Mouse (Mus musculus): Measurements from ENCODE around the gene Lipc. TPM values are rescaled to one million over a fixed set of nuclear protein-coding genes. Genes with fewer than 3 reads are reported as not detected.

Gene Lipc
- polyA plus RNA-seq, 1 experiment: 0.08 TPM

DNA sequence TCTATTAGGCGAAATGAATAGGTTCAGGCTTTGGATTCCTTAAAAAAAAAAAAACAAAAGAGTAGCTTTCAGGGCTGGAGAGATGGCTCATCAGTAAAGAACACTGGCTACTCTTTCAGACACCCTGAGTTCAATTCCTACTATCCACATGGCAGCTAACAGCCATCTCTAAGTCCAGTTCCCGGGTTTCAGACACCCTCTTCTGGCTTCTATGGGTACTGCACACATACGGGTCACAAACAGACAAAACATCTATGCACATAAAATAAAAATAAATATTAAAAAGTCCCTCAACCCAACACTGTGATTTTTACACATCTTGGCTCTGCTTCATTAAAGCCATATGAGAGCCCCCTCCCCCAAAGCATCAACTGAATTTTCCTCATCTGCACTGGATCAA, 27.3 kb downstream of the Lipc start:
- no peak overlapping the region for H3ac ChIP-seq (ENCODE audit: control insufficient read depth, insufficient read length)

DNA sequence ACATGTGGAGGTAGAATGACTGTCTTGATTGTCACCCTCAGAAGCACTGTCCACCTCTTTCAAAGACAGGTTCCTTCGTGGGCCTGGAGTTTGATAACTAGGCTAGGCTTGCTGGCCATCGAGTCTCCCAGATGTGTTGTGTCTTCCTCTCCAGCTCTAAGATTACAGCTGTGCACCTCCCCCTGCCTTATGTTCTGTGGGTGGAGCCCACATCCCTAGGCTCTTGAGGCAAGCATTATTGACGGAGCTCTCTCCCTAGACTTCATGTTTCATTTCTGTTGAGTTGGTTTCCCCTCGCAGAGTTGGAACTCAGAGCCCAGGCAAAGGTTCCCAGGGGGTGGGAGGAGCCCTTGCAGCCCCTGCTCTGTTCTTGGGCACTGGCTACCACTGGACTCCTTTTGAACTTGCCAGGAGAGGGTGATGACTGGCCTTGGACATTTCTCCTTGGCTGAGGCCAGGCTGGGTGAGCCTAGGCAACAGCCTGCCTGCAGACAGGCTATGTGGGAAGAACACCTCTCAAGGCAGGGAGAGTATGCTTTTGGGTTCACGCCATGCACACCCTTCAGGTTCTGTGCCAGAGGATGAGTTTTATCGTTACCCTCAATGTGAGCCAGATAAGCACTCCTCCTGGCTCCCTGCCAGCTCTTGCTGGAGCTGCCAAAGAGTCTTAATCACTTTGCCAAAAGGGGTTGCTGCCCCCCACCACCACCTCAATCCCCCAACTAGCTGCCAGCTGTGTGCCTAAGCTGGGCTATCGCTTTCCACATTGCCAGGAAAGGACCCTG, 30.1 kb downstream of the Lipc start:
- Histone ChIP-seq H3K4me2 (ENCODE audit: low read depth) (no peak overlapping the region), H3ac (ENCODE audit: control insufficient read depth, insufficient read length) (no peak overlapping the region), H3K4me3 (no peak overlapping the region), H3K27me3 (ENCODE audit: control insufficient read depth, insufficient read depth, insufficient read length) (no peaks in the 10 kb centered on the region), H3K79me2 (ENCODE audit: control insufficient read depth, insufficient read depth) (no peaks in the 10 kb centered on the region), H3K36me3 (ENCODE audit: control insufficient read depth, insufficient read depth) (no peaks in the 10 kb centered on the region)
- TF ChIP-seq MYOD1 (IDR thresholded peaks at IDR 0.05; ENCODE audit: control insufficient read depth in 1 of 3, insufficient read length in 2 of 3, low read depth in 2 of 3): no peak
- no peak for TF ChIP-seq E2F4 (IDR thresholded peaks at IDR 0.05; ENCODE audit: insufficient read depth)
- no peak for TF ChIP-seq MYOG (IDR thresholded peaks at IDR 0.05; ENCODE audit: control insufficient read depth in 1 of 3, insufficient read depth in 1 of 3, insufficient read length in 2 of 3, low read depth in 2 of 3)
- no peak for TF ChIP-seq USF1 (IDR thresholded peaks at IDR 0.05; ENCODE audit: low read depth)
- no peak for TF ChIP-seq CEBPB (IDR thresholded peaks at IDR 0.05; ENCODE audit: insufficient read depth, poor library complexity, severe bottlenecking)

More for the DNA sequence above, 27.3 kb downstream of the Lipc start:
- H3K4me3 ChIP-seq: no peak overlapping the region
- no peaks in the 10 kb centered on the region for H3K27me3 ChIP-seq (ENCODE audit: control insufficient read depth, insufficient read depth, insufficient read length)
- H3K36me3 ChIP-seq (ENCODE audit: control insufficient read depth, insufficient read depth): no peaks in the 10 kb centered on the region
- H3K4me2 ChIP-seq (ENCODE audit: low read depth): no peak overlapping the region
- TF ChIP-seq USF1 (IDR thresholded peaks at IDR 0.05; ENCODE audit: low read depth) (no peak), MYOG (IDR thresholded peaks at IDR 0.05; ENCODE audit: control insufficient read depth in 1 of 3, insufficient read depth in 1 of 3, insufficient read length in 2 of 3, low read depth in 2 of 3) (no peak)
- no peaks in the 10 kb centered on the region for H3K79me2 ChIP-seq (ENCODE audit: control insufficient read depth, insufficient read depth)

DNA sequence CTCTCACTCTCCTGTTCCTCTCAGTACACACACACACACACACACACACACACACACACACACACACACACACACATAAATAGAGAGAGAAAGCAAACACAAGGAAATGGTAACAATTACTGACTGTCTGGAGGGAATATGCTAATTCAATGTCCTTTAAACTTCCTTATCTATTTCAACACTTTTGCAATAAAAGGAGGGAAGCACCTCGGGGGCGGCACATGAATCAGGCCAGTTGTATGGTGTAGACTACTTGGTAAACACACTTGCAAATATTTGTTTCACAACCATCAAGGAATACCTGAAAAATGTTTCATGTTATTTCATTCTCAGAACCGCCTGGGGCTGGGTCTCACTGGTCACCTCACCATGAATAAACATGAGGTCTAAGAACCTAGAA, 30.9 kb downstream of the Lipc start:
- no peaks in the 10 kb centered on the region for H3K27me3 ChIP-seq (ENCODE audit: control insufficient read depth, insufficient read depth, insufficient read length)
- TF ChIP-seq MYOD1 (IDR thresholded peaks at IDR 0.05; ENCODE audit: control insufficient read depth in 1 of 3, insufficient read length in 2 of 3, low read depth in 2 of 3) (no peak), TCF12 (IDR thresholded peaks at IDR 0.05; ENCODE audit: insufficient read depth, poor library complexity, severe bottlenecking) (no peak), REST (IDR thresholded peaks at IDR 0.05; ENCODE audit: insufficient read depth, insufficient read length) (no peak)

DNA sequence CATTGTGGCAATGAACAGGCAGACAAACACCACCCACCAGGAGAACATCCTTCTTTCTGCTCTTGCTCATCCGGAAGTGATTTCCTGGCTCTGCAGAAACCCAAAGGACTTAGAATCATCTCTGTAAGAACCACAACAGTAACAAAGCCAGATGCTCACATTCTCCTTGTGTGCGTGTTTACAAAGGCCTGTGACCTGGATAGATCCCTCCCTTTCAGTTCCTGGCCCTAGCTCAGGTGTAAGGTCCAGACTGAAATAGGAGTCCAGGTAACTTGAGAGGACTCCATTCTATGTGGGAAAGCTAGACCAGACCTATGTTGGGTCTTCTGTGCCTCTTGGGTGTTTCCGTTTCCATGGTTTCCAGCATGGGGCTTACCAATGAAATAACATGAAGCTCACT, 32.8 kb downstream of the Lipc start:
- no peak overlapping the region for H3ac ChIP-seq (ENCODE audit: control insufficient read depth, insufficient read length)
- no peaks in the 10 kb centered on the region for H3K36me3 ChIP-seq (ENCODE audit: control insufficient read depth, insufficient read depth)
- H3K27me3 ChIP-seq (ENCODE audit: control insufficient read depth, insufficient read depth, insufficient read length): no peaks in the 10 kb centered on the region
- no peak overlapping the region for H3K4me2 ChIP-seq (ENCODE audit: low read depth)
- no peaks in the 10 kb centered on the region for H3K79me2 ChIP-seq (ENCODE audit: control insufficient read depth, insufficient read depth)
- TF ChIP-seq MAX (IDR thresholded peaks at IDR 0.05; ENCODE audit: low read depth) (no peak), POLR2AphosphoS2 (IDR thresholded peaks at IDR 0.05; ENCODE audit: insufficient read length, low read depth) (no peak), TCF12 (IDR thresholded peaks at IDR 0.05; ENCODE audit: insufficient read depth, poor library complexity, severe bottlenecking) (no peak), CEBPB (IDR thresholded peaks at IDR 0.05; ENCODE audit: insufficient read depth, poor library complexity, severe bottlenecking) (no peak), MYOG (IDR thresholded peaks at IDR 0.05; ENCODE audit: control insufficient read depth in 1 of 3, insufficient read depth in 1 of 3, insufficient read length in 2 of 3, low read depth in 2 of 3) (no peak), SRF (IDR thresholded peaks at IDR 0.05; ENCODE audit: control insufficient read depth, insufficient read length, low read depth) (no peak), REST (IDR thresholded peaks at IDR 0.05; ENCODE audit: insufficient read depth, insufficient read length) (no peak), MYOD1 (IDR thresholded peaks at IDR 0.05; ENCODE audit: control insufficient read depth in 1 of 3, insufficient read length in 2 of 3, low read depth in 2 of 3) (no peak), TCF3 (IDR thresholded peaks at IDR 0.05; ENCODE audit: insufficient read length, low read depth) (no peak), POLR2A (IDR thresholded peaks at IDR 0.05; ENCODE audit: insufficient read length, low read depth) (no peak), USF1 (IDR thresholded peaks at IDR 0.05; ENCODE audit: low read depth) (no peak), E2F4 (IDR thresholded peaks at IDR 0.05; ENCODE audit: insufficient read depth) (no peak)
- H3K4me3 ChIP-seq: no peak overlapping the region

More for the DNA sequence above, 30.9 kb downstream of the Lipc start:
- Histone ChIP-seq H3K36me3 (ENCODE audit: control insufficient read depth, insufficient read depth) (no peaks in the 10 kb centered on the region), H3ac (ENCODE audit: control insufficient read depth, insufficient read length) (no peak overlapping the region), H3K4me2 (ENCODE audit: low read depth) (no peak overlapping the region), H3K79me2 (ENCODE audit: control insufficient read depth, insufficient read depth) (no peaks in the 10 kb centered on the region), H3K4me3 (no peak overlapping the region)

DNA sequence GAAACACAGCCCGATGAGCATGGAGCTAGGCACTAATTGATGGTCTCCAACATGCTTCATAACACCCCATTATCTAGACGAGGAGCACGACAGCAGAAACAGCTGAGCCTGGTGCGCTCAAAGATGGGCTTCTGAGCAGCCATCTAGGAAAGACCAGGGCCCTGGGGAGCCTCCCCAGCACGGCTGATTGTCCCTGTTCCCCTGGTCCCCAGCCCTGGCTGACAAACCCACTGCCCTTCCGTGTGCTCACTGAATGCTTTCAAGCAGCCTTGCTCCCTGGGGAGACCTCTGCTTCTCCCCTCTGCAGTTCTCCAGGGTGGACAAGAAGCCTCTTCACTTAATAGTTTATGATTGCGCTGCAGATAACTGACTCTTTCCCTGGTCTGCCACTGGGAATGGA, 35.5 kb downstream of the Lipc start:
- Histone ChIP-seq H3K79me2 (ENCODE audit: control insufficient read depth, insufficient read depth) (no peaks in the 10 kb centered on the region), H3K27me3 (ENCODE audit: control insufficient read depth, insufficient read depth, insufficient read length) (no peaks in the 10 kb centered on the region), H3K4me3 (no peak overlapping the region), H3ac (ENCODE audit: control insufficient read depth, insufficient read length) (no peak overlapping the region), H3K4me2 (ENCODE audit: low read depth) (no peak overlapping the region), H3K36me3 (ENCODE audit: control insufficient read depth, insufficient read depth) (no peaks in the 10 kb centered on the region)
- TF ChIP-seq TCF3 (IDR thresholded peaks at IDR 0.05; ENCODE audit: insufficient read length, low read depth) (no peak), MYOG (IDR thresholded peaks at IDR 0.05; ENCODE audit: control insufficient read depth in 1 of 3, insufficient read depth in 1 of 3, insufficient read length in 2 of 3, low read depth in 2 of 3) (no peak), MAX (IDR thresholded peaks at IDR 0.05; ENCODE audit: low read depth) (no peak), SRF (IDR thresholded peaks at IDR 0.05; ENCODE audit: control insufficient read depth, insufficient read length, low read depth) (no peak), CEBPB (IDR thresholded peaks at IDR 0.05; ENCODE audit: insufficient read depth, poor library complexity, severe bottlenecking) (no peak), TCF12 (IDR thresholded peaks at IDR 0.05; ENCODE audit: insufficient read depth, poor library complexity, severe bottlenecking) (no peak), REST (IDR thresholded peaks at IDR 0.05; ENCODE audit: insufficient read depth, insufficient read length) (no peak), MYOD1 (IDR thresholded peaks at IDR 0.05; ENCODE audit: control insufficient read depth in 1 of 3, insufficient read length in 2 of 3, low read depth in 2 of 3) (no peak), E2F4 (IDR thresholded peaks at IDR 0.05; ENCODE audit: insufficient read depth) (no peak), POLR2AphosphoS2 (IDR thresholded peaks at IDR 0.05; ENCODE audit: insufficient read length, low read depth) (no peak)

All from myocyte (in vitro differentiated cells).